Mouse (Mus musculus) C2C12 (cell line): Measurements from ENCODE around the gene Lamtor1. TPM values are rescaled to one million over a fixed set of nuclear protein-coding genes. Genes with fewer than 3 reads are reported as not detected.
A peak's percentile ranks its signal among the peaks of the same experiment; 100 is the strongest.
"Not testable (repeated sequence)": the region's sequence is repeated elsewhere in the genome, so short reads cannot be mapped to it uniquely, and the experiment has no call there.

Source experiments
- H3K27me3 ChIP-seq: one replicate; pipeline ENCODE4 v1.6.1; 2011; ENCODE audit not compliant: control insufficient read depth, insufficient read depth, insufficient read length
- H3K36me3 ChIP-seq: one replicate; pipeline ENCODE4 v1.6.1; 2011; ENCODE audit not compliant: control insufficient read depth, insufficient read depth
- H3K4me3 ChIP-seq: one replicate; pipeline ENCODE4 v1.5.1; 2011; ENCODE audit warnings: mild to moderate bottlenecking, control low read depth; ENCODE audit not compliant: poor library complexity, insufficient read depth, severe bottlenecking
- H3K79me2 ChIP-seq: one replicate; pipeline ENCODE4 v1.6.1; 2011; ENCODE audit not compliant: control insufficient read depth, insufficient read depth
- H3K79me3 ChIP-seq: one replicate; pipeline ENCODE4 v1.6.1; 2011; ENCODE audit warnings: low read depth, control low read depth
- H3ac ChIP-seq: one replicate; pipeline ENCODE3; 2011; ENCODE audit warnings: low read depth; ENCODE audit not compliant: control insufficient read depth, insufficient read length
- CEBPB ChIP-seq: IDR thresholded peaks from one replicate; pipeline ENCODE4 v1.6.1; 2011; ENCODE audit warnings: low read depth, mild to moderate bottlenecking, control low read depth, moderate library complexity
- CTCF ChIP-seq: IDR thresholded peaks from one replicate; pipeline ENCODE4 v1.5.1; 2011; ENCODE audit not compliant: control insufficient read depth, insufficient read depth, insufficient read length
- FOSL1 ChIP-seq: IDR thresholded peaks from one replicate; pipeline ENCODE4 v1.8.0; 2011; ENCODE audit warnings: mild to moderate bottlenecking, low read length; ENCODE audit not compliant: poor library complexity, insufficient read depth, severe bottlenecking
- MAX ChIP-seq: IDR thresholded peaks from one replicate; pipeline ENCODE4 v1.6.1; 2011; ENCODE audit warnings: mild to moderate bottlenecking, control low read depth
- MYOD1 ChIP-seq: IDR thresholded peaks from one replicate; pipeline ENCODE4 v1.6.1; 2011; ENCODE audit warnings: low read depth; ENCODE audit not compliant: control insufficient read depth, insufficient read length
- MYOG ChIP-seq: IDR thresholded peaks from one replicate; pipeline ENCODE4 v1.6.1; 2011; ENCODE audit not compliant: control insufficient read depth, insufficient read length; ENCODE audit errors: extremely low read depth
- USF1 ChIP-seq: IDR thresholded peaks from one replicate; pipeline ENCODE4 v1.6.1; 2011; ENCODE audit warnings: low read depth, mild to moderate bottlenecking, control low read depth, moderate library complexity
- polyA plus RNA-seq: library from polyadenylated mRNA; unstranded; fragments of >200 nt; fragmentation: generic; extraction: Trizol; gene quantifications from one replicate; pipeline ENCODE4 v1.2.1, GENCODE M21; 2012; ENCODE audit warnings: missing spikeins

Lamtor1 gene
- polyA plus RNA-seq, 1 experiment, result 200 TPM

- no peak for TF ChIP-seq MYOG
- no peak for TF ChIP-seq CEBPB
- no peak for TF ChIP-seq CTCF
- TF ChIP-seq MAX, result no peak
- Histone ChIP-seq H3K36me3 (no peaks in the 10 kb centered on the region), H3K79me3 (peaks cover 16% of the 10 kb centered on the region), H3ac (no peak overlapping the region), H3K4me3 (no peak overlapping the region), H3K27me3 (no peaks in the 10 kb centered on the region), H3K79me2 (peaks cover 20% of the 10 kb centered on the region)
Observed at GRCm38 (mm10) chr7:101902846-101903245, 2.9 kb upstream of the Lamtor1 start.

GRCm38 (mm10) chr7:101906287-101906681 is 580 bp downstream of the Lamtor1 start, which contains the start of gene Tomt:
TSS of gene Tomt (minus strand) at chr7:101906359.
- Histone ChIP-seq H3K36me3 (peaks cover 4% of the 10 kb centered on the region), H3K27me3 (no peaks in the 10 kb centered on the region), H3K79me2 (peaks cover 35% of the 10 kb centered on the region), H3ac (peak within 1 kb of the TSS; percentile 76), H3K79me3 (peaks cover 18% of the 10 kb centered on the region), H3K4me3 (peak within 1 kb of the TSS; percentile 71)
- no peak for TF ChIP-seq FOSL1
- TF ChIP-seq MYOD1, result no peak

DNA sequence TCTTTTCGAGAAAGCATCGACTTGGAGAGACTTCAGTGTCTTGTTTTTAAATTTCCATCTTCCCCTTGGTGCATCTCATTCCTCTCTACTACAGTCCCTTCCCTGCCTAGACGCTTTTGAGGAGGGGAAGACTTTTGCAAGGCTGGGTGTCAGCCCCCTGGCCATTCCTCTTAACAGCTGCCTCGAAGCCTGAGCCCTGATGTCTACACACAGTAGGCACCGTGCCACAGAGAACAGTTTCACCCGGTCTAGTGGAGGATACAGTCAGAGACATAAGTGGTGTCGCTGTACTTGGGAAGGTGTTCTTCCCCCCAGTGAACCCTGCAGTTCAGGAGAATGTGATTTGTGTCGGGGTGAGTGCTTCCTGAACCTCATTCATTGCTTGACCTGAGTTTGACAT is 992 bp downstream of the Lamtor1 start:
- H3K4me3 ChIP-seq, result peak overlapping the region; percentile 71
- H3K36me3 ChIP-seq, result peaks cover 4% of the 10 kb centered on the region

DNA sequence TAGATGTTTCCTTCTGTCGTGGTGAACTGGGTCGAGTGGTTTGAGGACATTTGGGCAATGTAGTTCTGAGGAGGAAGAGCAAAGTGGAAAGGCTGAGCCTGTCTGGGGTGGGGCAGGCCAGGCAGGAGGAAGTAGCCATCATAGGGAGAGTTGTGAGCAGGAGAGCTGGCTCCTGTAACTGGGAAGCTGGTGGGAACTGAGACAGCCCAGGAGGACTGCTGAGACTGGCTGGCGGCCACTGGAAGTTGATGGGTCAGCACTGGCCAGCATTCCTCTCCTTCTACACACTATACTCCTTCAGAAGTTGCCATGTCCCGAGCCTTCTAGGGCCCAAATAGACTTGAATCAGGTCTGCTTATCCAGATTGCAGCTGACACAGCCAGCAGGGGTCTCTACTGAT is 2.7 kb downstream of the Lamtor1 start:
- TF ChIP-seq USF1 (no peak), MYOD1 (no peak), CTCF (no peak), FOSL1 (no peak), CEBPB (no peak), MYOG (no peak)
- Histone ChIP-seq H3K79me3 (peaks cover 18% of the 10 kb centered on the region), H3K36me3 (peaks cover 10% of the 10 kb centered on the region), H3K79me2 (peaks cover 35% of the 10 kb centered on the region), H3K4me3 (no peak overlapping the region), H3ac (peak overlapping the region; percentile 6), H3K27me3 (no peaks in the 10 kb centered on the region)

More for the DNA sequence above, 992 bp downstream of the Lamtor1 start:
- TF ChIP-seq MYOD1 (no peak), FOSL1 (no peak), CEBPB (no peak), USF1 (no peak), MYOG (no peak), MAX (no peak), CTCF (no peak)
- Histone ChIP-seq H3K79me2 (peaks cover 35% of the 10 kb centered on the region), H3K79me3 (peaks cover 18% of the 10 kb centered on the region), H3ac (peak overlapping the region; percentile 76), H3K27me3 (no peaks in the 10 kb centered on the region)

- TF ChIP-seq CEBPB (no peak), MYOG (no peak), MYOD1 (no peak), CTCF (no peak), FOSL1 (no peak)
- Histone ChIP-seq H3K79me2 (peaks cover 35% of the 10 kb centered on the region), H3K4me3 (no peak overlapping the region), H3K36me3 (peaks cover 17% of the 10 kb centered on the region), H3ac (no peak overlapping the region), H3K79me3 (peaks cover 18% of the 10 kb centered on the region), H3K27me3 (no peaks in the 10 kb centered on the region)
Observed at GRCm38 (mm10) chr7:101910138-101910537, 4.4 kb downstream of the Lamtor1 start.

DNA sequence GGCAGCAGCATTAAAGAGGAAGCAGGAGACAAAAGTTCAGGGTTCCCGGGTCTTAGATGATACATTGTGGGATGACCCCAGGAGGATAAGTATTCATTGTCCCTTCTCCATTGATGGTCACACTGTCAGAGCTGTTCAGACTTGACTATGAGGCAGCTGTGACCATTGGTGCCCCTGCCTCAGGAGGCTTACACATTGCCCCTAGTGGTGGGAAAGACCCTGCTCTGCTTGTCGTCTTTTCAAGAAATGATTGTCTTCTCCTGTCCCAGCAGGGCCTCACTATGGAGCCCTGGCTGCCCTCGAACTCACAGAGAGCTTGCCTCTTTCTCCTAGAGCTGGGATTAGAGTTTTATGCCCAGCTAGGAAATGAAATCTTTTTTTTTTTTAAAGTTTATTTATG is 6.3 kb downstream of the Lamtor1 start:
- Histone ChIP-seq H3K27me3 (no peaks in the 10 kb centered on the region), H3K36me3 (peaks cover 17% of the 10 kb centered on the region), H3K79me3 (peaks cover 9% of the 10 kb centered on the region), H3K79me2 (peaks cover 24% of the 10 kb centered on the region), H3ac (no peak overlapping the region), H3K4me3 (no peak overlapping the region)
- TF ChIP-seq MAX (no peak), CTCF (no peak)

- H3K79me3 ChIP-seq, result no peaks in the 10 kb centered on the region
- TF ChIP-seq FOSL1 (no peak), MYOG (no peak), CTCF (peak; percentile 37), MAX (no peak), MYOD1 (no peak), CEBPB (no peak), USF1 (no peak)
- no peaks in the 10 kb centered on the region for H3K79me2 ChIP-seq
- no peak overlapping the region for H3ac ChIP-seq
- H3K36me3 ChIP-seq, result peaks cover 8% of the 10 kb centered on the region
- H3K27me3 ChIP-seq, result no peaks in the 10 kb centered on the region
- no peak overlapping the region for H3K4me3 ChIP-seq
Observed at GRCm38 (mm10) chr7:101918071-101918470, 12.4 kb downstream of the Lamtor1 start.

GRCm38 (mm10) chr7:101925892-101926291 is 20.2 kb downstream of the Lamtor1 start:
- H3K4me3 ChIP-seq, H3K36me3 ChIP-seq: not testable (repeated sequence)

More at GRCm38 (mm10) chr7:101925892-101926291, 20.2 kb downstream of the Lamtor1 start:
- H3K79me2 ChIP-seq, H3K27me3 ChIP-seq, H3ac ChIP-seq, H3K79me3 ChIP-seq: not testable (repeated sequence)
